Mouse (Mus musculus) kidney, adult 2 months (tissue): ENCODE measurements around the gene Sgtb. TPM values are rescaled to one million over a fixed set of nuclear protein-coding genes. Genes with fewer than 3 reads are reported as not detected.

ENCODE experiments used
- DNase-seq: peaks from one replicate; pipeline ENCODE4 v3.0.0; 2021
- H3K27ac ChIP-seq: fragments of 200-500 bp; 2 replicates; pipeline ENCODE4 v1.5.1; 2012; ENCODE audit warnings: low read depth, low read length, control low read depth, inconsistent platforms; ENCODE audit not compliant: insufficient read depth
- H3K27me3 ChIP-seq: fragments of 200-500 bp; replicated peaks from 2 replicates; pipeline ENCODE4 v1.6.1; 2012; ENCODE audit warnings: mild to moderate bottlenecking, moderate library complexity, low read length, inconsistent platforms; ENCODE audit not compliant: control insufficient read depth, insufficient read depth
- H3K36me3 ChIP-seq: fragments of 200-500 bp; 2 replicates; pipeline ENCODE4 v1.6.1; 2012; ENCODE audit warnings: mild to moderate bottlenecking, moderate library complexity, low read length, inconsistent platforms; ENCODE audit not compliant: control insufficient read depth, insufficient read depth
- H3K4me1 ChIP-seq: fragments of 200-500 bp; 2 replicates; pipeline ENCODE4 v1.6.1; 2011; ENCODE audit warnings: low read length; ENCODE audit not compliant: control insufficient read depth, insufficient read depth
- H3K4me3 ChIP-seq: fragments of 200-500 bp; 2 replicates; pipeline ENCODE4 v1.5.1; 2011; ENCODE audit warnings: mild to moderate bottlenecking, low read depth, low read length, control low read depth; ENCODE audit not compliant: insufficient read depth
- CTCF ChIP-seq: fragments of 200-500 bp; conservative IDR thresholded peaks from 2 replicates; pipeline ENCODE4 v1.5.1; 2011; ENCODE audit warnings: low read depth, mild to moderate bottlenecking, control low read depth, low read length, moderate library complexity, mixed read lengths; ENCODE audit not compliant: insufficient read depth, insufficient read length
- POLR2A ChIP-seq: fragments of 200-500 bp; IDR thresholded peaks from one replicate; pipeline ENCODE4 v1.6.1; 2011; ENCODE audit warnings: low read depth, low read length, control low read depth
- WGBS: fragments of 180-500 bp; shearing (Covaris S2); methylation state at CpG from one replicate; pipeline ENCODE4 v1.1.7; 2018; 5-methylcytosine and 5-hydroxymethylcytosine counted together
- polyA plus RNA-seq: library from polyadenylated mRNA; depleted of rRNA; stranded (reverse); fragments of >200 nt; gene quantifications from 2 replicates; pipeline ENCODE4 v1.2.3, GENCODE M21; 2012

Gene Sgtb
- polyA plus RNA-seq, 1 experiment: 1.3 TPM

GRCm38 (mm10) chr13:104109816-104110521 is 428 bp downstream of the Sgtb start:
- Histone ChIP-seq H3K27ac (no peak overlapping the region), H3K36me3 (no peaks in the 10 kb centered on the region), H3K27me3 (no peaks in the 10 kb centered on the region), H3K4me3 (peak overlapping the region; percentile 75), H3K4me1 (peaks cover 3% of the 10 kb centered on the region; the same call in 1 of the 2 replicates)
- no peak for TF ChIP-seq CTCF
- no peak for TF ChIP-seq POLR2A
- under 1% methylated on average over 37 of the region's 38 CpGs for whole genome bisulfite sequencing
- DNase-seq: peak; percentile 50

GRCm38 (mm10) chr13:104110526-104110925 is 985 bp downstream of the Sgtb start:
- Histone ChIP-seq H3K4me3 (peak overlapping the region; percentile 75; the same call in 1 of the 2 replicates), H3K27ac (no peak overlapping the region), H3K36me3 (no peaks in the 10 kb centered on the region), H3K27me3 (no peaks in the 10 kb centered on the region), H3K4me1 (peaks cover 3% of the 10 kb centered on the region; the same call in 1 of the 2 replicates)
- 43% methylated on average over 7 of the region's 7 CpGs for WGBS
- DNase-seq: no peak
- TF ChIP-seq POLR2A (no peak), CTCF (no peak)

GRCm38 (mm10) chr13:104112266-104112900 is 2.8 kb downstream of the Sgtb start:
- peaks cover 3% of the 10 kb centered on the region; the same call in 1 of the 2 replicates for H3K4me1 ChIP-seq
- no peak overlapping the region for H3K4me3 ChIP-seq
- WGBS: 69% methylated on average over 12 of the region's 12 CpGs
- H3K36me3 ChIP-seq: no peaks in the 10 kb centered on the region
- no peak for DNase-seq
- no peak overlapping the region for H3K27ac ChIP-seq
- no peak for TF ChIP-seq POLR2A
- TF ChIP-seq CTCF: no peak
- no peaks in the 10 kb centered on the region for H3K27me3 ChIP-seq

- Histone ChIP-seq H3K27ac (no peak overlapping the region), H3K4me1 (no peaks in the 10 kb centered on the region), H3K4me3 (no peak overlapping the region), H3K27me3 (no peaks in the 10 kb centered on the region), H3K36me3 (no peaks in the 10 kb centered on the region)
- TF ChIP-seq CTCF (no peak), POLR2A (no peak)
- WGBS: 86% methylated on average over 4 of the region's 4 CpGs
- DNase-seq: no peak
Observed at GRCm38 (mm10) chr13:104113782-104114181, 4.2 kb downstream of the Sgtb start.

- no peak overlapping the region for H3K27ac ChIP-seq
- WGBS: 95% methylated on average over 2 of the region's 2 CpGs
- no peaks in the 10 kb centered on the region for H3K36me3 ChIP-seq
- DNase-seq: no peak
- no peak overlapping the region for H3K4me3 ChIP-seq
- TF ChIP-seq POLR2A (no peak), CTCF (no peak)
- H3K27me3 ChIP-seq: no peaks in the 10 kb centered on the region
- no peaks in the 10 kb centered on the region for H3K4me1 ChIP-seq
Observed at GRCm38 (mm10) chr13:104114827-104115226, 5.3 kb downstream of the Sgtb start.

GRCm38 (mm10) chr13:104122078-104122840 is 12.7 kb downstream of the Sgtb start:
- Histone ChIP-seq H3K27ac (no peak overlapping the region), H3K27me3 (no peaks in the 10 kb centered on the region), H3K4me1 (no peaks in the 10 kb centered on the region), H3K4me3 (no peak overlapping the region), H3K36me3 (no peaks in the 10 kb centered on the region)
- TF ChIP-seq POLR2A (no peak), CTCF (no peak)
- 44% methylated on average over 17 of the region's 17 CpGs for WGBS
- no peak for DNase-seq
